Mouse (Mus musculus): ENCODE measurements around the gene Fank1. TPM values are rescaled to one million over a fixed set of nuclear protein-coding genes. Genes with fewer than 3 reads are reported as not detected.

The Fank1 gene
- total and polyA plus RNA-seq, 2 experiments from 2014 or later: 4.5 to 9.0 TPM

- ATAC-seq (no peak), DNase-seq (no peak)
- Histone ChIP-seq H3K4me1 (ENCODE audit: insufficient read depth) (no peaks in the 10 kb centered on the region), H3K27ac (ENCODE audit: low read depth, low read length) (no peak overlapping the region), H3K36me3 (ENCODE audit: insufficient read depth) (no peaks in the 10 kb centered on the region), H3K9ac (no peak overlapping the region), H3K4me3 (ENCODE audit: low read depth, low read length) (no peak overlapping the region), H3K9me3 (ENCODE audit: low read length) (no peaks in the 10 kb centered on the region), H3K4me2 (ENCODE audit: low read depth) (no peak overlapping the region), H3K27me3 (ENCODE audit: insufficient read depth, low read length) (no peaks in the 10 kb centered on the region)
- WGBS: 86% methylated on average over 19 of the region's 19 CpGs
- TF ChIP-seq CTCF (IDR thresholded peaks at IDR 0.05; ENCODE audit: low read depth): no peak
Observed at GRCm38 (mm10) chr7:133888926-133889920, 112.6 kb downstream of the Fank1 start.

DNA sequence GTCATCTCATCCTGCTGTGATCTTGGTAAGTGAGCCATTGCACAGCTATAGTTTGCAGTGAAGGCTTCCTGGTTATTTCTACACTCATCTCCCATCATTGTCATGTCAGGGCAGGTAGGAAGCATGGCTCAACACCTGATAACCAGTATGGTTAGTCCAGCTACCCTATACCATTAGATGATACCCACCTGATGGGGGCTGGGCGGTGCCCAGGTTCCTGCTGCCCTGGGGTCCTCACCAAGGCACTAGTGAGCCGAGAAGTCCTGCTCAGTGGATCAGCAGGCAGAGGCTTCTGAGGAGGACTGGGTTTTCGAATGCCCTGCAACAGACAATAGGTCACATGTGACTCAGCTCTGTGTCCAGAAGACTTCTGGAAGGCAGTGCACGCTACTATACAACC is 113.3 kb downstream of the Fank1 start:
- no peak for ATAC-seq
- DNase-seq: no peak
- no peaks in the 10 kb centered on the region for H3K9me3 ChIP-seq (ENCODE audit: low read length)
- no peak overlapping the region for H3K27ac ChIP-seq (ENCODE audit: low read depth, low read length)
- no peaks in the 10 kb centered on the region for H3K4me1 ChIP-seq (ENCODE audit: insufficient read depth)
- WGBS: 93% methylated on average over 4 of the region's 4 CpGs
- no peak for TF ChIP-seq CTCF (IDR thresholded peaks at IDR 0.05; ENCODE audit: low read depth)
- no peaks in the 10 kb centered on the region for H3K36me3 ChIP-seq (ENCODE audit: insufficient read depth)
- H3K4me3 ChIP-seq (ENCODE audit: low read depth, low read length): no peak overlapping the region
- no peak overlapping the region for H3K4me2 ChIP-seq (ENCODE audit: low read depth)
- no peaks in the 10 kb centered on the region for H3K27me3 ChIP-seq (ENCODE audit: insufficient read depth, low read length)
- no peak overlapping the region for H3K9ac ChIP-seq

- Histone ChIP-seq H3K27me3 (ENCODE audit: insufficient read depth, low read length) (no peaks in the 10 kb centered on the region), H3K27ac (ENCODE audit: low read depth, low read length) (no peak overlapping the region), H3K4me1 (ENCODE audit: insufficient read depth) (no peaks in the 10 kb centered on the region), H3K9me3 (ENCODE audit: low read length) (no peaks in the 10 kb centered on the region), H3K36me3 (ENCODE audit: insufficient read depth) (no peaks in the 10 kb centered on the region), H3K9ac (no peak overlapping the region), H3K4me2 (ENCODE audit: low read depth) (no peak overlapping the region), H3K4me3 (ENCODE audit: low read depth, low read length) (no peak overlapping the region)
- DNase-seq (no peak), ATAC-seq (no peak)
- TF ChIP-seq CTCF (IDR thresholded peaks at IDR 0.05; ENCODE audit: low read depth): no peak
- WGBS: 95% methylated on average over 9 of the region's 9 CpGs
Observed at GRCm38 (mm10) chr7:133891298-133891697, 114.6 kb downstream of the Fank1 start.

DNA sequence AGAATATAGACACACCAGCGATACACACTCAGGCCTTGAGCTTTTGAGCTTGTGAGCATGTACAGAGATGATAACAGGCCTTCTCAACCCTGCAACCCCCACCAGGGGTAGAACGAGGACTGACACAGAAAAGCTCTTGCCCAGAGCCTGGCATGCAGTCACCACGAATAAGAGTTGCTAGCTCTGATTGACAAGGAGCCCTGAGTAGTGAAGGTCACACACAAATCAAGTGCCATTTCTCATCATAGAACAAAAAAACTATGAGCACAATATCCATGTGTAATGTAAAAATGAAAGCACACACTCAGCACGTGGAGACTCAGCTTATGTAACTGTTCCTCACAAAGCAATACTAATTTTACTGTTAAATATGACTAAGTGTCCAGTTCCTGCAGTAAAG is 115.1 kb downstream of the Fank1 start:
- no peak overlapping the region for H3K4me3 ChIP-seq (ENCODE audit: low read depth, low read length)
- H3K27me3 ChIP-seq (ENCODE audit: insufficient read depth, low read length): no peaks in the 10 kb centered on the region
- ATAC-seq: no peak
- no peak for TF ChIP-seq CTCF (IDR thresholded peaks at IDR 0.05; ENCODE audit: low read depth)
- H3K9me3 ChIP-seq (ENCODE audit: low read length): no peaks in the 10 kb centered on the region
- no peak for DNase-seq
- H3K4me1 ChIP-seq (ENCODE audit: insufficient read depth): no peaks in the 10 kb centered on the region
- WGBS: 71% methylated on average over 4 of the region's 4 CpGs
- H3K36me3 ChIP-seq (ENCODE audit: insufficient read depth): no peaks in the 10 kb centered on the region
- no peak overlapping the region for H3K9ac ChIP-seq
- no peak overlapping the region for H3K4me2 ChIP-seq (ENCODE audit: low read depth)
- no peak overlapping the region for H3K27ac ChIP-seq (ENCODE audit: low read depth, low read length)

GRCm38 (mm10) chr7:133899391-133899790 is 122.7 kb downstream of the Fank1 start:
- Histone ChIP-seq H3K27me3 (ENCODE audit: insufficient read depth, low read length) (no peaks in the 10 kb centered on the region), H3K4me2 (ENCODE audit: low read depth) (no peak overlapping the region), H3K36me3 (ENCODE audit: insufficient read depth) (no peaks in the 10 kb centered on the region), H3K9me3 (ENCODE audit: low read length) (no peaks in the 10 kb centered on the region), H3K9ac (no peak overlapping the region), H3K4me1 (ENCODE audit: insufficient read depth) (no peaks in the 10 kb centered on the region), H3K27ac (ENCODE audit: low read depth, low read length) (no peak overlapping the region), H3K4me3 (ENCODE audit: low read depth, low read length) (no peak overlapping the region)
- no peak for TF ChIP-seq CTCF (IDR thresholded peaks at IDR 0.05; ENCODE audit: low read depth)
- no peak for ATAC-seq
- DNase-seq: no peak
- WGBS: 87% methylated on average over 4 of the region's 4 CpGs

DNA sequence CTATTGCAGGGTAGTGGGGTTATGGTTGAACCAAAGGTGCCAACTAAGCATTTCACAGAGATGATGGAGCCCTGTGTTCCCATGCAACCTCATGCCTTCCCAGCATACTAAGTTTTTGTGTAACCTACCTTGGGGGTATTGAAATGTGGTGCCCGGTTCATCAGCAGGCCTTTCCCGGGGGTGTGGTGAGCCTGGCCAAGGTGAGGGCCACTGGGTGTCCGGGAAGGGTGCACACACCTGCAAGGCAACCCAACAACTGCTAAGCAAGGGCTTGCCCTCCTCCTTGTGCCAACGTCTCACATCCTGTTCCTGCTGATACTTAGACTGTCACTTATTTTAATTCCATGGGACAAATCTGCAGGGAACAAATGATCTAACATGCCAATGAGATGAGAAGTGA is 132.3 kb downstream of the Fank1 start:
- no peak overlapping the region for H3K4me3 ChIP-seq (ENCODE audit: low read depth, low read length)
- no peaks in the 10 kb centered on the region for H3K36me3 ChIP-seq (ENCODE audit: insufficient read depth)
- H3K9me3 ChIP-seq (ENCODE audit: low read length): 0 out of 2 replicates have a peak, but pooled peaks cover 14% of the 10 kb centered on the region
- H3K4me2 ChIP-seq (ENCODE audit: low read depth): no peak overlapping the region
- H3K9ac ChIP-seq: no peak overlapping the region
- WGBS: 90% methylated on average over 4 of the region's 4 CpGs
- no peaks in the 10 kb centered on the region for H3K4me1 ChIP-seq (ENCODE audit: insufficient read depth)
- ATAC-seq (no peak), DNase-seq (no peak)
- no peak overlapping the region for H3K27ac ChIP-seq (ENCODE audit: low read depth, low read length)
- no peak for TF ChIP-seq CTCF (IDR thresholded peaks at IDR 0.05; ENCODE audit: low read depth)
- H3K27me3 ChIP-seq (ENCODE audit: insufficient read depth, low read length): no peaks in the 10 kb centered on the region

DNA sequence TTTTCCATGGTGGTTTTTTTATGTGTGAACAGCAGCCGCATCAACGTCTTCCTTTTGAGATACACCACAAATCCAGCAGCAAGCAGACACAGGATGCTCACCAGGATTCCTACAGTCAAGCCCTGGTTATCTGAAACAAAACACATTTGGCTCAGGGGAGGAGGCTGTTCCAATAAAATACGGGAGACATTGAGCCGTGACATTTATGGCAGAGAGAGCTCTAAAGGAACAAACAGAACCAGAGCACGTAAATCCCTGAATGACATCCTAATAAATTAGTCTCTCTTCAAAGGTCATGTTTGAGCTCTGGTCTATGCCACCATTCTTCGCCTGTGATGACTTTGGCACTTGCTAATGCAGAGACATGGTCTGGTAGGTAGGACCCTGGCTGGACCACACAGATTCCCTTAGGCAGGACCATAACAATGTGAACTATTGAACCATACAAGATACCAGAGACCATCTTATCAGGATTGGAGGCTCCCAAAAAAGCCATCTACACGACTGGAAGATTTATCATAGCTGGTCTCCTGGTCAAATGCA is 133.2 kb downstream of the Fank1 start:
- 84% methylated on average over 7 of the region's 7 CpGs for WGBS
- no peaks in the 10 kb centered on the region for H3K27me3 ChIP-seq (ENCODE audit: insufficient read depth, low read length)
- 0 out of 2 replicates have a peak, but pooled peaks cover 11% of the 10 kb centered on the region for H3K9me3 ChIP-seq (ENCODE audit: low read length)
- TF ChIP-seq CTCF (IDR thresholded peaks at IDR 0.05; ENCODE audit: low read depth): no peak
- H3K27ac ChIP-seq (ENCODE audit: low read depth, low read length): no peak overlapping the region
- H3K4me2 ChIP-seq (ENCODE audit: low read depth): no peak overlapping the region
- no peaks in the 10 kb centered on the region for H3K4me1 ChIP-seq (ENCODE audit: insufficient read depth)
- no peak overlapping the region for H3K9ac ChIP-seq
- no peak overlapping the region for H3K4me3 ChIP-seq (ENCODE audit: low read depth, low read length)
- ATAC-seq: no peak
- H3K36me3 ChIP-seq (ENCODE audit: insufficient read depth): no peaks in the 10 kb centered on the region
- no peak for DNase-seq

All from forebrain, postnatal 0 days (tissue).